Mouse (Mus musculus) ES-E14 (cell line): ENCODE results near the gene Best1.

Experiments
- CHD2 ChIP-seq: IDR thresholded peaks from 2 replicates; pipeline ENCODE4 v1.6.1; 2014; ENCODE audit warnings: mild to moderate bottlenecking, low read depth, low read length, inconsistent platforms
- ZC3H11A ChIP-seq: IDR thresholded peaks from 2 replicates; pipeline ENCODE4 v1.6.1; 2012; ENCODE audit warnings: low read depth, mild to moderate bottlenecking, inconsistent platforms, low read length, borderline replicate concordance
- ZNF384 ChIP-seq: IDR thresholded peaks from 2 replicates; pipeline ENCODE4 v1.6.1; 2012; ENCODE audit warnings: low read depth, low read length, inconsistent platforms

DNA sequence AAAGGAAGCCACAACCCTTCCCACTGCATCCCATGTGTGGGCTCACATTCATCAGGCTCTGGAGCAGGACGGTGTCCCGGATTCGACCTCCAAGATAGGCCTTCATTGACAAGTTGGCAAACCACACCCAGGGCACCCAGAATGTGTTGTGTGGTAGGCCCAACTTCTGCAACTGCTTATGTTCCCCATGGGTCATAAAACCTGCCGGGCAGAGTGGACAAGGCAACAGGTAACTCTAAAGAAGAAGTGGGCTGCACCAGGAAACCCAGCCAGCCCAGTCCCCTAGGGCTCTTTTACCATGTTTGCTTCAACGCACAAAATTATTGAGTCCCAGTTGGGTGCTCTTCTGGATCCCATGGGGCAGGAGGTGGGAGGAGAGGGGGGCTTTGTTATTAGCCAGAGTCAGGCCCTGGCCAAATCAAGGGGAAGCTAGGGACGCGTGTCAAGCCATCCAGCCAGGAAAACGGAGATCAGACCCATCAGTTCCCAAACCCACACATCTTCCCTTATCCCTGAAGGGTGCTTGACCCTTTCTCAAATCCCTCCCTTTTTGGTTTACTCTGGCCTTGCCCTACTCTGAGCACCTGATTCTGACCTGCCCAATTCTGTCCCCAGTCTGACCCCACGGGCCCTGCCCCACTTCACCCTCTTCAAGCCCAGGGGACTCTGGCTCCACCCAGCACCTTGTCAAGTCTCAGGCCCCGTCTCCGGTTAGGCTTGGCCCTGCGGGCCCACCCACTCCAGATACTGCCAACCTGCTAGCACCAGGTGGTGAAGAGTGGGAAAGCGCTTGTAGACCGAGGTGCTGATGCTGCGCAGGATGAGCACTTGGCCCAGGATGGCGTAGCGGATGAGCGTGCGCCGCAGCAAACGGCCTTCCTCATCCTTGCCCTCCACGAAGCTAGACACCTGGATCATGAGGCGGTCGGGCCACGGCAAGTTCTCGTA lies 9.1 kb downstream of the Best1 start:
- no peak for TF ChIP-seq ZC3H11A
- TF ChIP-seq ZNF384 = no peak
- no peak for TF ChIP-seq CHD2
